Mouse (Mus musculus) embryo, embryonic 9.5 days (tissue): Measurements from ENCODE around the gene Ccdc170.
A peak's percentile ranks its signal among the peaks of the same experiment; 100 is the strongest.
"Not testable (repeated sequence)": the region's sequence is repeated elsewhere in the genome, so short reads cannot be mapped to it uniquely, and the experiment has no call there.

ENCODE experiments used
- DNase-seq: peaks from one replicate; pipeline ENCODE4 v3.0.0-alpha.2; 2017; ENCODE audit errors: extremely low spot score

Ccdc170 gene

DNA sequence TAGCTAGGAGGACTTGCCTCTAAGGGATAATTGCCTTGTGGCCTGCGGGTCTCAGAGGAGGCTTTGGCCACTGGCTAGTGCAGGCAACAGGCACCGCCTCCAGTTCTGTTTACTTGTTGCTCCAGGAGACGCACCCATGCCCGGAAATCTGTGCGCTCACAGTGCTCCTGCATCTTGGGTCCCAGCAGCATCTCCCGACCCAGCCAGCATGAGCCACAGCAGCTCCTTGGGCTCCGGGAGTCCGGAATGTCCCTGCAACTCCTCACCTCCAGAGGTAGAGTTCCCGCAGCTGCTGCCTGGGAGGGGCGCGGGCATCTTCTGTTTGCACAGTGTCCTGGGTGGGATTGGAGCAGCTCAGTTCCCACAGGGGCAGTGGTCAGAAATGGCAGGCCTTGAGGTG lies at the start of gene Ccdc170:
Gene Ccdc170, plus strand, starts transcription at position 148 of the 400 bp plus-strand sequence.
- DNase-seq: no peak

DNA sequence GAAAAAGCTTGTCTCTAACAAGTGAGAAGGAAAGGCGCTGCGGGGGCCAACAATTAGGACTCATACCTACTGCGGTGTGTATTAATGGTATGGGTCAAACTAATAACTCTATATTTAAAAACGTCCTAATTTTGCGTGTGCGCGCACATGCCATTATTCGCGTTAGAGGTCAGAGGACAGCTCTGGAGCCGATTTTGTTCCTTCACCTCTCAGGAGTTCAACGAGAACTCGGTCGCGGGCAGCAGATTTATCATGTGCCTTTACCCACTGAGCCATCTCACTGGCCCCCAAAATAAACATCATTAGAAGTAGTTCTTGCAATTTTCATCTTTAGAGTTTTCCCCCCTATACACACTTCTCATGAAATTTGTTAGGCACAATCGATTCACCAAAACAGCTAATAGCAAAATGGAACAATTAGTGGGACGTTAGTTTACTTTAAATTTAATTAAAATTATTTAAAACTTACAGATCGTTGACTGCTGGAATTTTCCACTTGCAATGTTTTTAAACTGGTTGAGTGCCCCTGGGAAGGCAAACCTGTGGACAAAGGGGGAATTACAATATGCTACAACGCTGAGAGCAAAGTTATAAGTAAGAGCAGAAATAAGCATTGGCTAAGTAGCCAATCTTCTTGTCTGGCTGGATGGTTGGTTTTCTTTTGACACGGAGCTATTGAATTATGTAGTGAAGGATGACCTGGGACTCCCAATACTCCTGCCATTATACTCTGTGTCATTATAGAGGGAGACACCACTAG lies 49.1 kb upstream of the Ccdc170 start:
- peak; percentile 16 for DNase-seq

DNA sequence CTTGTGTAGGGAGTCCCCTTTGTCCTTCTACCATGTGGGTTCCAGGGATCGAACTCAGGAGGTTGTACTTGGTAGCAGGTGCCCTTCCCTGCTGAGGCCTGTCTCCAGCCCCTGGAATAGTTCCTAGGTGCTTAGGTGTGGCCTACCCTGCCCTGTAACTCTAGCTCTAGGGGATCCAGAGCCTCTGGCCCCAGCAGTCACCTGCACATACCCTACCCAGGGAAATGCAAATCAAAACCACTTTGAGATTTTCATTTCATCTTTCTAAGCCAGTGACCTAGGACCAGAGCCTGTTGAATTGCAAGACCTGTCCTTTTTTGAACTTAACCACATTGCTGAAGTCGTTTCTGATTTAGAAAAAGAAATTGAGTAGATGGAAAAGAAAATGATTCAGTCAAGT lies 48.4 kb upstream of the Ccdc170 start:
- not testable (repeated sequence) for DNase-seq

DNA sequence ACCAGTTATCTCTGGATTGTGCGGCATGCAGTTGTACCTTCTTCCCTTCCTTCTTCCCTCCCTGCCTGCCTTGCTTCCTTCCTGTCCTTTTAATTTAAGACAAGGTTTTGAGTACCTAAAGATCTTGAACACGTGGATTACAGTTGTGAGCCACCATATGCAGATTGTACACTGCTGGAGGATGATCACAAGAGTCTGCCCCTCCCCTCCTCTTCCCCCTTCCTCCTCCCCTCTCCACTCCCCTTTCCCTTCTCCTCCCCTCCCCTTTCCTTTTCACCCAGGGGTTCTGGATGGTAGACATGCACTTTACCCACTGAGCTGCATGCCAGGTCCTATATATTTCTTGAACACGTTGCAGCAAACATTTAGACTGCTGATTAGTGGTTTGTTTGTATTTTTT lies 46.9 kb upstream of the Ccdc170 start:
- DNase-seq: no peak

DNA sequence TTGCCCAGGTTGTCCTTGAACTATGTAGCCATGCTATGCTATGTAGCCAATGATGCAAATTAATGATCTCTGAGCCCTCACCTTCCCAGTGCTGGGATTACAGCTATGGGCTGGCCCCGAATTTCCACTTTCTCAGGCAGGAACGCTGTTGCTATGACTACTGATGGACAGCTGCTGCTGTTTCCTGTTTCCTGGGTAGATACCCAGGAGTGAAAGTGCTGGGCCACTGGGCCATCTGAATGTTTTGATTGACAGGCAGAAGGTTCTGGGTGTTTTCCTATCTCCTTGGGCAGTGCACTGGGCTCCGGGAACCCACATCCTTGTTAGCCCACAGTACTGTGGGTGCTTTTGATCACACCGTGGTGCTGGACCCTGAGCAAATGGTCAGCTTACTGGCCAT lies 25.9 kb upstream of the Ccdc170 start:
- DNase-seq: no peak

DNA sequence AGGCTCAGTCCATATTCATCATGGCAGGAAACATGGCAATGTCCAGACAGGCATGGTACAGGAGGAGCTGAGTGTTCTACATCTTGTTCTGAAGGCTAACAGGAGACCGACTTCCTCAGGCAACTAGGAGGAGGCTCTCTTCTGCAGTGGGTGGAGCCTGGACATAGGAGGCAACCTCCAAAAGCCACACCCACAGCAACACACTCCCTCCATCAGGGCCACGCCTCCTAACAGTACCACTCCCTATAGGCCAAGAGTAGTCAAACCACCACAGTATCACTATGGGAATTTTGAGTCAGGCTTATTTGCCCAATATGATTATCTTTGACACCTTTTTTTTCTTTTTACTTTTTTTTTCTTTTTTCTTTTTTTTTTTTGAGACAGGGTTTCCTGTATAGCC lies 22.1 kb upstream of the Ccdc170 start:
- no peak for DNase-seq

DNA sequence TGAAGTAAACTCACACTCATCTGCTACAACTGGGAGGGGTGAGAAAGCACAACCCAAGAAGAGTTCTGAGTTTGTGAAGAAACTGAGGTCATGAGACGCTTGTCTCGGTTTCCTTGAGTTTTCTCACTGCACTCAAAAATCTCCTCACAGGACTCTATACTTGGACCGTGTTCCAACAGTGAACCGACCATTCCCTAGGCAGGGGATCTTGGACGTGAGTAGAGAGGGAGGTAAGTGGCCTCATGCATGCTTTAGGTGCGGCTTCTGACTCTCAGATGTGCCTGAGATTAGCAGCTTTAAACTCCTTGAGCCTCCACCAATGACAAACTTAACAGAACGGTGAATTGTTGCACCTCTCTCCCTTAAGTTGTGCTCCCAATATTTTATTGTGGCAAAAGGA lies 16.5 kb upstream of the Ccdc170 start:
- DNase-seq: no peak

DNA sequence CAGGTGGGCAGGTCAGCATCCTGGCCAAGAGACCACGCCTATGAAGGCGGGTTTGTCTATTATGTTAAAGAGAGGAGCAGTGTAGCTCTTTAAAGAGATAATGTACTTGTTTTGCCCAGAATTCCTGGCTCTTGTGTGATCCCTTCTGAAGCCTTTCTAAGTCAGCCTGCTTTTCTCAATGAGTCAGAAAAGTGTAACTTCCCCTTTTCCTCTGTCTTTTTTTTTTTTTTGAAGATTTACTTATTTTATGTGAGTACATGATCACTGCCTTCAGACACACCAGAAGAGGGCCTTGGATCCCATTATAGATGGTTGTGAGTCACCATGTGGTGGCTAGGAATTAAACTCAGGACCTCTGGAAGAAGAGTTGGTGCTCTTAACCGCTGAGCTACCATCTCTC lies 12.9 kb upstream of the Ccdc170 start:
- no peak for DNase-seq

DNA sequence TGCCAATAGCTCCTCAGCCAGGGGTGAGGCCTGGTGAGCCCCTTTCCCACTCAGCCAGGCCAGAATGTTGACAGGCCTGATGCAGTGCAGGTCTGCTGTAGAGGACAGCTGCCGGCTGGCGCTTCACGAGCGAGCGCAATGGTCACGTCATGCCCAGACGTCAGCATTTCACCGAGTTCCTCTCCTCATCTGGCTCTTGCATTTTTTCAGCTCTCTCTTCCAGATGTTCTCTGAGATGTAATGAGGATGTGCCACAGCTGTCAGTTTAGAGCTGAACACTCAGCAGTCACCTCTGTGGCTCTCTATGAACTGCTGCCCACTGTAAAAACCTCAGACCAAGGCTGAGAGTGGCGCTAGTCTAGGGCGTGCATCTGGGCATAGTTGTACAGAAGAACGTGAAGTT lies 8.7 kb upstream of the Ccdc170 start:
- DNase-seq: no peak

DNA sequence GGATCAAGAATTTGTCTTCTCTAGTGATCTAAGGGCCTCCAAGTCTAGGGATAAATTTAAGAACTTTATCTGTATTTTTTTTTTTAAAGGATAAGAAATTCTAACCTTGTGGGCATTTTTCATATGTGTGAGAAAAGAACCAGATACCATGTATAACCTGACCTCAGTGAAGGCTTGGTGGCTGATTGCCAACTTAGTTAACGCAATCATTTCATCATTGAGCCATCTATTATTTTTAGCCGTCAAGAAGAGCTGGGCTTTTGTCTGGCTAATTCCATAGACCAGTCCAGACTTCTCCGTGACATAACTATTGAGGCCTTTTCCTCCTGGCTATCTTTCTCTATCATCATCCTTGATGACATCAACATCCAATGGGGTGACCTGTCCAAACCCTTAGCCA lies 6.9 kb upstream of the Ccdc170 start:
- DNase-seq: no peak

DNA sequence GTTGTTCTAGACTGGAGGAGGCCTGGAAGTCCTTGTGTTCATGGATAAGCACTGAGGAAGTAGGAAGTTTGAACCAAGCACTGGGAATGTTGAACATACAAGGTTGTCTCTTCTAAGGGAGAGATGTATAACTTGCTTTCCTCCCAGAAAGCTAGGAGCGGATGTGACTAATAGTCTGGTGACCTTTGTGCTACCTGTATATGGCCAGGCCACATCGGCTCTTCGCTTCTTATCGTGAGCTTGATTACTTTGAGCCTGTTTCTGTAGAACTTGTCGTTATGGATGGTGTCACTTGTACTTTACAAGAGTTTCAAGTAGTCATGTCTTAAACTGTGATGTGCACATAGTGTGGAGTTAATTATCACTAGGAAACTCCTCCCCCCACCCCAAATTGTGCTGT lies 5.7 kb upstream of the Ccdc170 start:
- DNase-seq: no peak

DNA sequence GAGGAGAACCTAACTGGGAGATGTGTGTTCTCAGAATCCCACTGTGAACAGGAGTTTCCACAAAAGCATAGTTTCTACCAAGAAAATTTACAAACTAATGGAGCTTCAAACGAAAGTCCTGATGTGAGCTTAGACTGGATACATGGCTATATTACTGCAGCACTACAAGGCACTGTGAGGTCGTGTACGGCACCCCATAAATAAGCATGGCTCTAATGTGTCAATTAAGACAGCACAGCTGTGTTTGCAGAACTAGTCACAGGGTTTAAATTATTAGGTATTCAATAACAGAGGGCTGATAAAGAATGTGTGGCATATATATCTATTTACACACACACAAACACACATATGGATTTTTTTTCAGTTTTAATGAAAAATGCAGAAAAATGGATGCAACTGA lies 1.4 kb upstream of the Ccdc170 start:
- DNase-seq: no peak

DNA sequence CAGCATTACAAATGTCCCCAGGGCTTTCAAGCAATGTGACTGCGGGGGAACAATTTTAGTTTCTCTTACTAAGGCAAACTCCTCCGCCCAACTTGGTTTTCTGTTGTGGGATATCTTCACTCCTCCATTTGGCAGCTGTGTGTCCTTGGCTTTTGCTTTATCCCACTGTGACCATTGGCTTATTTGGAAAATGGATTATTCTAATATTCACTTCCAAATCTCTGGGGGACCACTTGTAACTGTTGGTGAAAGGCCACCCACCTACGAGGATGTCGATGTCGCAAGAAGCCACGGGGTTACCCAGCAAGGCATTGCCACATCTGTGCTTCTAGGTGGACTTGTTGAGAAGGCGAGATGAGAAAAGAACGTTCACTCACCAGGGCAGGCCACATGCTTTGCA lies 607 bp upstream of the Ccdc170 start:
- DNase-seq: no peak

DNA sequence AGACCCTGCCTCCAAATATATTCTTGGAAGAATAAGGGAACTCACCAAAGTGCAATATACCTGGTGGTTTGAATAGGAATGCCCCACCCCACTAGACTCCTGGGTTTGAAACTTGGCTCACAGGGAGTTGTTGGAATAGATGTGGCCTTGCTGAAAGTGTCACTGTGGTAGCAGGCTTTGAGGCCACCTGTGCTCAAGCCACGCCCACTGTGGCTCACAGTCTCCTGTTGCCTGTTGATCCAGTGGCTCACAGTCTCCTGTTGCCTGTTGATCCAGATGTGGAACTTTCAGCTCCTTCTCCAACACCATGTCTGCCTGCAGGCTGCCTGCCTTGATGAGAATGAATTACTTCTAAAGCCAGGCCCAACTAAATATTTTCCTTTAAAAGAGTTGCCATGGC lies 1.5 kb downstream of the Ccdc170 start:
- DNase-seq: no peak

DNA sequence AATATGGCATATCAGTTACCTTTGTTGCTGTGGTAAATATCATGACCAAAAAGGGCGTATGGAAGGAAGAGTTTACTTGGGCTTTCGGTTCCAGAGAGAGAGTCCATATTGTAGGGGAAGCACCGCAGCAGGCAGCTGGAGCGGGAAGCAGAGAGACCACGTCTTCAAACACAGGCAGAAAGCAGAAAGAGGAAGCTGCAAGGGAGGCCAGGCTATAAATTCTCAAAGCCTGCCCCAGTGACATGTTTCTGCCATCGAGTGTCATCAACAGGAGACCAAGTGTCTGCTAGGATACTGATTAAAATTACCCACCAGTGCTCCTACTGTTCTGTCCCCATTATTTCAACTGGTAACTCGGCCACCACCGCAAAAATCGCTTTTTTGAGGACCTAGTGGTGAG lies 2.7 kb downstream of the Ccdc170 start:
- DNase-seq: no peak

DNA sequence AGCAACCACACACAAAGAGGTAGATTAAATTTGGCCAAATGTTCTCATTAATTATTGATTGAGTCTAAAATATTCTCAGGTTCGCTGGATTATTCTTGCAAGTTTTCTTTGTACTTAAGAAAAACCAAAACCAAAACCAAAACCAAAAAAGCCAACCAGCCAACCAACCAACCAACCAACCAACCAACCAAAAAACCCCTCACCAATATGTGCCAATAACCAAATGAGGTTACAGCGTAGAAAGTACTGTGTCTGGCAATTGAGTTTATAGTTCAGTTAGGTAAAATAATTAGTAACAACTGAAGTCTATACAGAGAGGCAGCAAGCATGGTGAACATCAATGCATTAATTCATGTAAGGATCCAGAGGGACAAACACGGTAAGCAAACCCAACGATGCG lies 7.6 kb downstream of the Ccdc170 start:
- no peak for DNase-seq

DNA sequence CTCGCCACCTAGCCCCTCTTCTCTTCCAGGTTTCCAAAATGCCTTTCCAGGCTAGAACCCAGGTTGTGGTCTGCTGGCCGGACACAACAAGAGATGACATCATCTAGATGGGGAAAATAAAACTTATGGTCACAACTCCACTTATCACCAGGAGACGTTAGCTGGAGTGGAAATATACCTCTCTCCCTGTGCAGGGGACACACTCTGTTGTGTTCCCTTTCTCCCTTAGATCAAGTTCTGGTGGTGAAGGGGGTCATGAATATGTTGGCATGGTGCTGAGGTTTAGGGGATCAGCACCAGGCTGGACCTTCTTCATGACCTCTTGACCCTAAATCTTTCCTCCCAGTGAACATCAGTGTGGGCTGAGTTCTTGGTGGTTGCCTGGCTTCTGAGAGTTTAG lies 9.0 kb downstream of the Ccdc170 start:
- no peak for DNase-seq

DNA sequence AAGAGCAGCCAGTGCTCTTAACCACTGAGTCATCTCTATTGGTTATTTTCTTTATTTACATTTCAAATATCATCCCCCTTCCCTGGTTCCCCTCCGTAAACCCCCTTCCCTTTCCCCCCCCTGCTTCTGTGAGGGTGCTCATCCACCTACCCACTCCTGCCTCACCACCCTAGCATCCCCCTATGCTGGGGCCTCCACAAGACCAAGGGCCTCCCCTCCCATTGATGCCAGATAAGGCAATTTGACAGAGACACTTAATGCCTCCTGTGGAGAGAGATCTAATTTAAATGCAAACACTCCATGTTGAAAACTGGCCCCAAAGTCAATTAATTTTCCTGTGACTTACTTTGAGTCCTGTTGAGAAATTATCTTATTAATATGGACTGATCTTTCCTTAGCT lies 9.7 kb downstream of the Ccdc170 start:
- no peak for DNase-seq

DNA sequence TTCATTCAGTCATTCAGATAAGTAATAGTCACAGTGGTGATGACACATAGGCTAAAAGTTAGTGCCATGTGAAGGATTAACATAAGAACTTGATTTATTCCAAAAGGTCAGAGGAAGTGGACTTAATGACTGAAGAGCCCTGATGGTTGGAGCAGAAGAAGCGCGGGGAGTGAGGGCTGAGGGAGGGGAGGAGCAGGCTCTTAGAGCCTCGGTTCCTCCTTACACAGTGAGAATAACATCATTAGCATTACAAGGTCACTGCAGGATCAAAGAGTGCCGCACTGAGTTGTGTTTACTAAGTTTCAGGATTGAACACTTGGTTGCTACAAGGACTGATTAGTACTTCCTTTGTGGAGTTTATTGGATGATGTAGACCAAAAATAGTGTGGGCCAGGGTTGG lies 10.6 kb downstream of the Ccdc170 start:
- DNase-seq: no peak

DNA sequence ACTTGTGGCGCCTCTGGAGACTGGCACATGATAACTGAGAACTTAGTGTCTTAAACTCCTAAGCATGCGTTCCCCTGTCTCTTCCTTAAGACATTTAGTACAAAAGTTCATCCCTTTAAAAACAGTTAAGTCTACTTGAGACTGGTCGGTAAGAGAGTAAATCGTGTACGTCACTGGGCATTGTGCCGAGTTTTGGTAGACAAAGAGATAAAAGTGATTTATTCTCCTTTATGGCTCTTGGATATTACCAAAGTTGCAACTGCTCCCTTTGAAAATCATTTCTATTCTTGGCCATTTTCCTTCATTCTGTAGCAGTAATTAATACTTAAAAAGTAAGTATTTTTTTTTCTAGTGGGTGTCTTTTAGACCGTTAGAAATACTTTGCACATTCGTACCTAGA lies 20.9 kb downstream of the Ccdc170 start:
- DNase-seq: no peak

DNA sequence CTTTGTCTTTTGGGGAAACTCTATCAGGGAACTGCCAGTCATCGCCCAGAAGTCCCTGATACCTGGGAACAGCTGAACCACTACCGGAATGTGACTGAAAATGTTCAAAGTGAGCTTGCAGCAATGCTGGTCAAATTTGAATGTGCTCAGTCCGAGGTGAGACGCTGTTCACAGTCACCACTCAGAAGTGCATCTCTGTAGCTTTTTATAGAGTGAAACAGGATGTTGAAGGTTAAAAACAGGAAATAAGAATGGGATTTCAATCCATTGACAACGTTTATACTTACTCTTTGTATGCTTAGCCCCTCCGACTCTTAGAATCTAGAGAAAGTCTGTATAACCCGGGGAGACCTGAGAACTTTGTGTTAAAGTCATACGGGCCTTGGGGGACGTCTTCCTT lies 30.4 kb downstream of the Ccdc170 start:
- no peak for DNase-seq

DNA sequence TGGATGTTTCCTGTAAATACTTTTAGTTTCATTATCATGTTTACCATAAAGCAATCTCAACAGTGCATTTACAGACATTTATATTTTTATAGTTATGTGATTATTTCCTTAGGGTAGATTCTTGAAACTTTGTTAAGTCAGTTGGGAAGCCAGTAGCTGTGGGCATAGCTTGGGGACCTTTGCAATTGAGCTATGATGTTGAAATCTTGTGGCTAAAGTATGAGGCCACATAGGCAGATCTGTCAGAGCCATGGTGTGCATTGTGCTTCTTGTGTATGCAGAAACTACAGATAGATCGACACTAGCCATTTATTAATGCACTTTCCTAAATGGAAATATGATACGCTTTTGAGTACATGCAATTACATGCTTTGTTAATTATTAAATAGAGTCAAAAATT lies 35.3 kb downstream of the Ccdc170 start:
- no peak for DNase-seq

DNA sequence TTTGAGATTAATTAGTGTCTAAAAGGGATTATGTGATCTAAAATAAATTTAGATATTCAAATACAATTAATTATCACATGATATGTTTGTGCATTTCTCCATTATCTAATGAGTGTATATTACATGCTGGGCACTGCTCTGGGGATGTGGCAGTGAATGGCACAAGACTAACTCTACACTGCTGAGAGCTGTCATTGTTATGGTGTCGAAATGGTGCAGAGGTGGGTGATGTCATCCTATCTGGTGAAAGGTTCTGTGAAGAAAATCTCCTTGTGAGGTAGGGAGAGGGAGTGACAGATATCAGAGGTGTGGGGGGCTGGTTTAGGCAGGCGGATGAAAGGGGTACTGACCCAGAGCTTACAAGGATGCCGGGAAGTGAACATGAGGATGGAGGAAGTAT lies 37.3 kb downstream of the Ccdc170 start:
- DNase-seq: no peak

DNA sequence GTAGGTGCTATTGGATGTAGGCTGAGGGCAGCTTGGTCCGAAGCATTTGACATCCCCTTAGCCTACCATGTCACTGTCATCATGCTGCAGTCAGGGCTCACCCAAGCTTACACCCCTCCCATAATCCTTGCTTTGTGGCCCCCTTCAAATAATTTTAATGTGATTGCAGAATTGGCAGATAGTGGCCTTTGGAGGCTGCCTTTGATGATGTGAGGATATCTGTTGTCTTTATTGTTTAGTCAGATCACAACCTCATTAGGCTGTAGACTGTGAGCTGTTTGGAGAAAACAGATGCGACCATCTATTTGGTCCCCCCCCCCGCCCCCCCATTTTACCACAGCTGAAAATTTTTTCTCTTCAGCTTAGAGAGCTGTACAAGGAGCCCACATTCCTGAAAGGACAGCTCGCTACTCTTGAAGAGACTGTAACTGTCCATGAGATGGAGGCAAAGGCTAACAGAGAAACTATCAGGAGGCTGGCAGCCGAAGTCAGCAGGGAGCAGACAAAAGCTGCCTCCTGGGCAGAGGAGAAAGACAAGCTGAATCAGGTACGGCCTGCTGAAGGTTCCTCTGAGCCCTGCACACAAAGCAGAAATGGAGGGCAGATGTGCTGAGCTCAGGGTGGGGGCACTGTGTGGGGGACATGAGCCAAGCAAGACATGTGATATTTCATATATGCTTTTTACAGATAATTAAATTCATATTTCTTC lies 38.2 kb downstream of the Ccdc170 start:
- no peak for DNase-seq
